Mouse (Mus musculus): ENCODE results near the gene Rps27l. TPM values are rescaled to one million over a fixed set of nuclear protein-coding genes. Genes with fewer than 3 reads are reported as not detected.

The Rps27l gene
- total and polyA plus RNA-seq, 3 experiments, result 469 to 502 TPM; not detected in 1

GRCm38 (mm10) chr9:66990046-66990445 lies 44.2 kb downstream of the Rps27l start:
- H3K4me1 ChIP-seq (ENCODE audit: control insufficient read depth in 1 of 2, insufficient read depth in 2 of 2, low read length in 2 of 2), result peaks cover 17 to 53% of the 10 kb centered on the region in 2 experiments

GRCm38 (mm10) chr9:66991021-66991749 lies 45.3 kb downstream of the Rps27l start:
- Histone ChIP-seq H3K9ac (ENCODE audit: control insufficient read depth, low read depth, low read length, poor library complexity, severe bottlenecking) (peak overlapping the region; percentile 62), H3K4me1 (ENCODE audit: control insufficient read depth in 1 of 2, insufficient read depth in 2 of 2, low read length in 2 of 2) (peaks cover 17 to 53% of the 10 kb centered on the region in 2 experiments), H3K79me2 (ENCODE audit: control insufficient read depth, insufficient read depth, low read length, poor library complexity) (no peaks in the 10 kb centered on the region), H3K36me3 (ENCODE audit: control insufficient read depth in 1 of 2, insufficient read depth in 2 of 2, low read length in 2 of 2) (peaks cover 0 to 53% of the 10 kb centered on the region in 2 experiments; a peak in 2 of 4 replicates), H3K27me3 (ENCODE audit: control insufficient read depth in 1 of 2, insufficient read depth in 2 of 2, low read length in 2 of 2) (no peaks in the 10 kb centered on the region), H3K9me3 (replicated peaks; ENCODE audit: insufficient read depth, low read length) (no peaks in the 10 kb centered on the region), H3K4me3 (ENCODE audit: control insufficient read depth in 1 of 2, insufficient read depth in 1 of 2, low read depth in 2 of 2, low read length in 2 of 2) (peak overlapping the region; percentile 36 to 57), H3K27ac (ENCODE audit: control insufficient read depth, low read depth, low read length) (peak overlapping the region; percentile 87)
- DNase-seq (ENCODE audit: low read depth, low spot score), result peak; percentile 83
- no peak for TF ChIP-seq RAD21 (IDR thresholded peaks at IDR 0.05; ENCODE audit: low read depth, low read length)
- TF ChIP-seq JUND (IDR thresholded peaks at IDR 0.05; ENCODE audit: low read depth, low read length), result no peak
- TF ChIP-seq TAL1 (IDR thresholded peaks at IDR 0.05; ENCODE audit: low read length), result no peak
- peak; percentile 37; the same call in 1 of the 2 replicates for TF ChIP-seq ZMIZ1 (IDR thresholded peaks at IDR 0.05; ENCODE audit: low read depth, low read length)
- no peak for TF ChIP-seq ZKSCAN1 (IDR thresholded peaks at IDR 0.05; ENCODE audit: low read depth, low read length)
- no peak for TF ChIP-seq USF1 (IDR thresholded peaks at IDR 0.05; ENCODE audit: low read depth, low read length)
- TF ChIP-seq HCFC1 (IDR thresholded peaks at IDR 0.05; ENCODE audit: low read depth, low read length), result peak; percentile 36
- TF ChIP-seq ETS1 (IDR thresholded peaks at IDR 0.05; ENCODE audit: low read depth, low read length), result peak; percentile 31; the same call in 1 of the 2 replicates
- no peak for TF ChIP-seq MAX (IDR thresholded peaks at IDR 0.05; ENCODE audit: low read length)
- no peak for TF ChIP-seq RCOR1 (IDR thresholded peaks at IDR 0.05; ENCODE audit: low read depth, low read length)
- no peak for TF ChIP-seq NRF1 (IDR thresholded peaks at IDR 0.05; ENCODE audit: insufficient read depth, low read depth, low read length, poor library complexity, severe bottlenecking)
- peak; percentile 54 for TF ChIP-seq NELFE (IDR thresholded peaks at IDR 0.05; ENCODE audit: low read depth, low read length)
- no peak for TF ChIP-seq ZC3H11A (IDR thresholded peaks at IDR 0.05; ENCODE audit: low read depth, low read length)
- TF ChIP-seq TCF12 (IDR thresholded peaks at IDR 0.05; ENCODE audit: low read depth, low read length), result peak; percentile 24; the same call in 1 of the 2 replicates
- no peak for TF ChIP-seq SMC3 (IDR thresholded peaks at IDR 0.05; ENCODE audit: low read depth, low read length)
- no peak for TF ChIP-seq CHD2 (IDR thresholded peaks at IDR 0.05; ENCODE audit: low read length)
- TF ChIP-seq MAZ (IDR thresholded peaks at IDR 0.05; ENCODE audit: low read depth, low read length), result peak; percentile 67
- TF ChIP-seq GATA1 (IDR thresholded peaks at IDR 0.05; ENCODE audit: low read depth, low read length), result 0 out of 2 replicates have a peak, but pooled peaks have one; percentile 9
- no peak; the same call in 1 of the 2 replicates for TF ChIP-seq SIN3A (IDR thresholded peaks at IDR 0.05; ENCODE audit: low read length)
- TF ChIP-seq POLR2A (IDR thresholded peaks at IDR 0.05; ENCODE audit: control insufficient read depth in 1 of 2, insufficient read depth in 1 of 2, low read depth in 1 of 2, low read length in 2 of 2, poor library complexity in 1 of 2), result peak in 1 of 2 experiments; percentile 65; a peak in 2 of 4 replicates
- no peak for TF ChIP-seq E2F4 (IDR thresholded peaks at IDR 0.05; ENCODE audit: borderline replicate concordance, low read depth, low read length)
- TF ChIP-seq MEF2A (IDR thresholded peaks at IDR 0.05; ENCODE audit: extremely low read depth, insufficient replicate concordance, low read depth, low read length, poor library complexity, severe bottlenecking), result no peak
- TF ChIP-seq POLR2AphosphoS2 (IDR thresholded peaks at IDR 0.05; ENCODE audit: low read length), result peak; percentile 54; the same call in 1 of the 2 replicates
- no peak; a peak in 1 of 6 replicates for TF ChIP-seq CTCF (IDR thresholded peaks at IDR 0.05 in 2 of 3, conservative IDR thresholded peaks at IDR 0.05 in 1 of 3; ENCODE audit: control insufficient read depth in 1 of 3, insufficient read depth in 1 of 3, low read depth in 2 of 3, low read length in 3 of 3, poor library complexity in 1 of 3, severe bottlenecking in 1 of 3)
- TF ChIP-seq KAT2A (conservative IDR thresholded peaks at IDR 0.05; ENCODE audit: low read depth, low read length), result no peak
- TF ChIP-seq UBTF (IDR thresholded peaks at IDR 0.05; ENCODE audit: borderline replicate concordance, insufficient read depth, low read depth, low read length), result no peak
- TF ChIP-seq USF2 (IDR thresholded peaks at IDR 0.05; ENCODE audit: borderline replicate concordance in 1 of 2, insufficient read depth in 1 of 2, low read depth in 1 of 2, low read length in 2 of 2), result no peak

More at GRCm38 (mm10) chr9:66990046-66990445, 44.2 kb downstream of the Rps27l start:
- H3K27me3 ChIP-seq (ENCODE audit: control insufficient read depth in 1 of 2, insufficient read depth in 2 of 2, low read length in 2 of 2), result no peaks in the 10 kb centered on the region
- no peak overlapping the region for H3K4me3 ChIP-seq (ENCODE audit: control insufficient read depth in 1 of 2, insufficient read depth in 1 of 2, low read depth in 2 of 2, low read length in 2 of 2)
- no peak for TF ChIP-seq ZNF384 (IDR thresholded peaks at IDR 0.05; ENCODE audit: low read depth, low read length)
- no peak for TF ChIP-seq HCFC1 (IDR thresholded peaks at IDR 0.05; ENCODE audit: low read depth, low read length)
- TF ChIP-seq RAD21 (IDR thresholded peaks at IDR 0.05; ENCODE audit: low read depth, low read length), result no peak
- TF ChIP-seq POLR2AphosphoS5 (IDR thresholded peaks at IDR 0.05; ENCODE audit: borderline replicate concordance, low read depth, low read length), result no peak
- no peak for TF ChIP-seq GATA1 (IDR thresholded peaks at IDR 0.05; ENCODE audit: low read depth, low read length)
- no peak for TF ChIP-seq JUND (IDR thresholded peaks at IDR 0.05; ENCODE audit: low read depth, low read length)
- no peak for TF ChIP-seq MAZ (IDR thresholded peaks at IDR 0.05; ENCODE audit: low read depth, low read length)
- TF ChIP-seq SMC3 (IDR thresholded peaks at IDR 0.05; ENCODE audit: low read depth, low read length), result no peak
- no peak for TF ChIP-seq MYC (IDR thresholded peaks at IDR 0.05; ENCODE audit: low read depth, low read length)
- H3K9me3 ChIP-seq (replicated peaks; ENCODE audit: insufficient read depth, low read length), result no peaks in the 10 kb centered on the region
- no peak overlapping the region for H3K27ac ChIP-seq (ENCODE audit: control insufficient read depth, low read depth, low read length)
- H3K9ac ChIP-seq (ENCODE audit: control insufficient read depth, low read depth, low read length, poor library complexity, severe bottlenecking), result no peak overlapping the region
- peaks cover 0 to 53% of the 10 kb centered on the region in 2 experiments; a peak in 2 of 4 replicates for H3K36me3 ChIP-seq (ENCODE audit: control insufficient read depth in 1 of 2, insufficient read depth in 2 of 2, low read length in 2 of 2)
- no peaks in the 10 kb centered on the region for H3K79me2 ChIP-seq (ENCODE audit: control insufficient read depth, insufficient read depth, low read length, poor library complexity)
- DNase-seq (ENCODE audit: low read depth, low spot score), result no peak

All from MEL (cell line).